Mouse (Mus musculus): ENCODE measurements at regions not wholly inside any gene's neighbourhood (a gene's known extent, or its start where the extent isn't known, plus 50 kb on each side); places are given as distances from the start of the nearest gene placed in this dataset.

DNA sequence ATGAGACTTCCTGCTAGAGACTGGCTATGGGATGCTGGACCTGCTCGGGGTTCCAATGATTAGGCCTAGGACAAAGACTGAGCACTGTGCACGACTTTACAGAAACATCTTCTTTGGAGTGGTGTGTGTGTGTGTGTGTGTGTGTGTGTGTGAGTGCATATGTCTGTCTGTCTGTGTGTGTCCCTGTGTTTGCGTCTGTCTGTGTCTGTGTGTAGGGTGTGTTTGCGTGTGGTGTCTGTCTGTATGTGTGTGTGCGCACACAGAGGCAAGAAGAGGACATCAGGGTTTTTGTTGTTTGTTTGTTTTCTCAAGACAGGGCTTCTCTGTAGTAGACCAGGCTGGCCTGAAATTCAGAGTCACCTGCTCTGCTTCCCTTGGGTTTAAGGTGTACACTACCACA lies 51.9 kb upstream of the Slco4a1 start:
- DNase-seq (ENCODE audit: low spot score) = no peak

GRCm38 (mm10) chr2:180403621-180404020 lies 52.4 kb upstream of the Slco4a1 start:
- no peak for DNase-seq (ENCODE audit: low spot score)

GRCm38 (mm10) chr2:180402851-180403459 lies 53.1 kb upstream of the Slco4a1 start:
- DNase-seq (ENCODE audit: low spot score) = no peak

DNA sequence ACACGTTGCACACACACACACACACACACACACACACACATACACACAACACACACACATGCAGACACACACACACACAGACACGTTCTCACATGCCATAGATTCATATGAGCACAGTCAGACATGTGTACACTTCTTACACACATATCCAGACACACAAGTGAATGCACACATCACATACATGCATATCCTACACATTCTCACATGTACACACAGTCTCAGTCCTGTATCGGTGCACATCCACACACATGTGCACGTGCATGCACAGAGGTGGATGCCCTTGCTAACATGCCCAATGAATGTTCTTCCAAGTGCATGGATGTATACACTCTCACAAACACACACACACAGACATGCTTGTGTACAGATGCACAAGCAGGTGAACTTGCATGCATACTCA lies 53.6 kb upstream of the Slco4a1 start:
- no peak for DNase-seq (ENCODE audit: low spot score)

DNA sequence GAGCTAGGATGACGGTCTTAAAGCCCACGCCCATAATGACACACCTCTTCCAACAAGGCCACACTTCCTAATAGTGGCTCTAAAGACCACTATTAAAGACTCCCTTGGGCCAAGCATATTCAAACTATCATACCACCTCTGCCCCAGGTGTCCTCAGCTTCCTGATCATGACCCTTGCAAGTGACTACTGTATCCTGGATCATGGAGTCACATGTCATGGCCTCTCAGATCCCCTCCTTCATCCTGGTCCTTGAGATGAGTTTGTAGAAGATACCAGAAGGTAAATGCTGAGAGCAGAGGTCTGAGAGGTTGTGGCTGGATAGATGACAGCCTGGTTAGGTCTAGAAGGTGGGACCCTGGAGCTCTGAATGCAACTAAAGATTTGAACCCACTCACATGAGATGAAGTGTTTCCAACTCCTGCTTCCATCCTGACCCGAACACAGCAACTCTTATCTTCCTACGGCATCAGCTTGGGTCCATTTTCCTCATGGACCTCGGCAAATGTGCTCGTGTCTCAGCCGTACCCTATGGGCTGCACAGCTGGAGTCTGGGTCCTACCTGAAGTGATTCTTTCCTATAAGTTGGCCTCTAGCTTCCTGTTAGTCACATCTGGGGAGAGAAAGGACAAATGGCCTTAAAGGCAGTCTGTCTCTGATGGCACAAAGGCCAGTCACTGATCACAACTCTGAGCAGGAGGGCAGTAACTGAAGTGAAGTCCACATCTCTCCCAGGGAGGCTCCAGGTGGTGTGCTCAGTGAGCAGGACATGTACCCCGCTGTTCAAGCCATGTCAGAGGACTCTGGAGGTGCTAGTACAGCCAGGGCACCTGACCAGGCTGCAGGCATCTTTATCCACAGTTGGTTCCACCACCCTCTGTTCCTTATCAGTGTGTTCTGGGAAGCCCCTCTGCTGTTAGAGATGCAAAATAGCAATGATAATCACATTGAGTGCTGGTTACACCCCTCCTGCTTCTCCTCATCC lies 54.3 kb upstream of the Slco4a1 start:
- no peak for DNase-seq (ENCODE audit: low spot score)

DNA sequence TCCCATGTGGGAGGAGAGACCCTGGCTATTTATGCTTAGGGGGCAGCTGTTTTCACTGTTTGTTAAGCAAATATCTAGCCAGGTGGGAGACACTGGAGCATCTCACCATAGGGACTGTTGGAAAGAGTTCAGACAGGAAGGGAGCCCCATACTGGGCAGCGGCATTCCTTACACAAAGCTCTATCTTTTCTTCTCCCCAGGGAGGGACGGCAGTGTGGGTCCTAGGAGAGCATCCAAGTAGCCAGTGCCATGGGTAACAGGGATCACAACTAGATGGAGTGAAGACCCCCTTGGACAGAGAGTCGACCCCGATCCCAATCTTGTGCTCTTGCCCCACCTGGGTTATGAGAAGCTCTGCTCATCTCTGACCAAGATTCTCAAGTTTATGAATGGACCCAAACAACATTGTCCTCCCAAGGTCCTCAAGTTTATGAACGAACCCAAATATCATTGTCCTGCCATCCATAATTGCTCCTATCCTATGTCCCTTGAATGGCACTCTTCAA lies 55.5 kb upstream of the Slco4a1 start:
- no peak for DNase-seq (ENCODE audit: low spot score)

DNA sequence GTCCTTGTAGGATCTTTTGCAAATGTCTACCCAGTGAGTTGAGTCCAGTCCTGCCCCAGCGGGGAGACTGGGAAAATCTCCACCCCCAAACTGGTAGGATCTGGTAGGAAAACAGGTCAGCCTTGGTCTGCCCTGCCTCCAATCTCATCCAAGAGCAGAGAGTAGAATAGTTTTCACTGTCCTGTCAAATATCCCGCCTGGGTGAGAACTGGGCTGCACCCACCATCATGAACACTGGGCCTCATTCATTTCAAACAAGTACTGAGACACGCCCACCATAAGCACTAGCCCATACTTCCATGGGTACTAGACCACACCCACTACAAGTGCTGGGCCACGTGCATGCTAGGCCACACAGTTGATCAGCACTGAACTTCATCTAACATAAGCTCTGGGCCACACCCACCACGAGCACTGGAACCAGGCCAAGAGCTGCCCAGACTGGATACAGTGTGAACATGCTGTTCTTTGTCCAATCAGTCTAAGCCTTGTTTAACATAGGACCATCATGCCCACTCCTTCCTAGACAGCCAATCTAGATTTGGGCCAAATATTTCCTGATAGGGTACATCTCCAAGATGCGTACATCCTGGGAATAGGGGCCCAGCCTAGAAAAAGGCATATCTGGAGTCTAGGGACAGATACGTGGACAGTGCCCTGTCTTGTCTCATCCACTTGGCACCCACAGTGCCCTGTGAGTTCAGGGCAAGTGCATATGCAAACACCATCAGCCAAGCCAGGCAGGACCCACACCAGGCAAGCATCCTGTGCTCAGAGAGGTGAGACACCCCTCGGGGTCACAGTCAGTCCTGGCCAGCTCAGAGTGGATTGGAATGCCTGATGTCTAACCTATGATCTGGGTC lies 56.2 kb upstream of the Slco4a1 start:
- DNase-seq (ENCODE audit: low spot score) = no peak

GRCm38 (mm10) chr2:180398851-180399447 lies 57.1 kb upstream of the Slco4a1 start:
- DNase-seq (ENCODE audit: low spot score) = no peak

GRCm38 (mm10) chr2:180398481-180398754 lies 57.6 kb upstream of the Slco4a1 start:
- DNase-seq (ENCODE audit: low spot score) = no peak

DNA sequence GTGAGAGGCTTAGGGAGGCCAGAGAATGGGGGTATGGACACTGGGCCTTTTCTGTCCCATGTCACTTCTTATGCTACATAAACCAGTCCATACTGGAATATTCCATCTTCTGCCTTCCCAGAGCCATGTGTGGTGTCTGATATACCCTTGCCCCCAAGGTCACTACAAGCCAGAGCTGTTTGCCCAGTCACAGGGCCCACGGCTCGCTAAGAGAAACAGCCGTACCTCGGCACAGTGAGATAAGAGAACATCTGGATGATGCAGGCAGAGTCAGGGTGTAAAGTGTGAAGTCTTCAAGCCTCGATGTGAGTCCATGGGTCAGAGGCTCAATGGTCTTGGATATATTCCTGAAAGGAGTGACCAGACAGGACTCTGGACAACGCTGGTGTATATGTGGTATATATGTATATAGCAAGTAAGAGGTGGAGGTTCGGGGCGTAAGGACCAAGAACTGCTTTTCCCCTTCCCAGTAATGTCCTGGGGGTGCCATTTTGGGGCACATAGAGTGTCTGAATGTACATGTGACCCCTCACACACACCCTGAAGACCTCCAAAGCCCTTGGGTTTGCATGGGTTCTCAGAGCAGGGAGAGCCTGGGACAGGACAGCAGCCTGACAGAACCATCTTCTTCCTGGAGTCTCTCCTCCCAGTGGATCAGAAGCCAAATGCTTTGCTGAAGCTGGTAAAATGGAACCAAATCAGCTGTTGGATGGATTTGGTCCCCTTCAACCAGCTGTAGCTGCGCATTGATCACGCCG lies 58.1 kb upstream of the Slco4a1 start:
- DNase-seq (ENCODE audit: low spot score) = no peak

DNA sequence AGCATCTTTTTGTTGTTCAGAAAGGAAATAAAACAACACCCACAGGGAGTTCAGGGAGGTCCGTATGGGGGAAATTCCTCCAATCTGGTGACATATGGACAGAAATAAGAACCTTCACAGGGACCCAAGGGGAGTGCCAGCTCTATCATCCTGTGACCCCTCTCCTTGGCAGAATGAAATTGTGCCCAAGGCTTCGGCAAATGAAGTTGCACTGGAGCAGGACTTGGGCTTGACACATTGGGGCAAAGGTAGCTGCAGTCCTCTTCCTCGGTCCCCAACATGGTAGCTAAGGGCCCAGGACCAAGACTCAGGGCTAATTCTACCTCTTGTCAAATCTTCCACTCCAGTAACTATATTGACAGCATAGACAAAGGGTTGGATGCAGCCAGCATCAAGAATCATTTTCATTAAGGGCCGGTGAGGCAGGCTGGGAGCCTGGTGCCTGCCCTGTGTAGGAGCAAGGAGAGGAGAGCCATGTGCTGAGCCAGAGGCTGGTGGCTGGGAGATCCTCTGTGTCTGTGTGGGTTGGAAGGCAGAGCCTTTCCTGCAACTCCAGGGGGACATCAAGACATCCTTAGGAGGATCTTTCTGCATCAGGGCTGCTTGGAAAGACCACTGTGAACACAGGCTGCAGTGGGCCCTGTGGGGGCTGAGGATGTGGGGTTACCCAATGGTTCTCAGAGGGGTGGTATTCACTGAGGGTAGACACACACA lies 59.2 kb upstream of the Slco4a1 start:
- no peak for DNase-seq (ENCODE audit: low spot score)

DNA sequence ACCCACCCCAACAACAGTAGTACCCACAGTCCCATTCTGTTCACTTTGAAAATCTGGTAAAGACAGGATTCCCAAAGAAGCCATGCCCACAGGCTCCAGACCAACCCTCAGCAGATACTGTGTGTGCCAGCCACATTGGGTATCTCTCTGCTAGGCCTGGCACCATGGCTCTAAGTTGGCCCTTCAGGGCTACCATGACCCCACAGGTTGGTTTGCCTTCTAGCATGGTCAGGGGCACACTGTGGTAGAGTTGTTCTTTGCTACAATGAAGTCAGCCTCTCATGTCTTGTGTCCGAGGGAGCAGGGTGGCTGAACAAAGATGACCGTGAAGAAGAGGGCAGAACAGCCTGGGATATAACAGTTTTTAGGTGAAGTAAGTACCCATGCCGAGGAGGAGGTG lies 59.8 kb upstream of the Slco4a1 start:
- no peak for DNase-seq (ENCODE audit: low spot score)

DNA sequence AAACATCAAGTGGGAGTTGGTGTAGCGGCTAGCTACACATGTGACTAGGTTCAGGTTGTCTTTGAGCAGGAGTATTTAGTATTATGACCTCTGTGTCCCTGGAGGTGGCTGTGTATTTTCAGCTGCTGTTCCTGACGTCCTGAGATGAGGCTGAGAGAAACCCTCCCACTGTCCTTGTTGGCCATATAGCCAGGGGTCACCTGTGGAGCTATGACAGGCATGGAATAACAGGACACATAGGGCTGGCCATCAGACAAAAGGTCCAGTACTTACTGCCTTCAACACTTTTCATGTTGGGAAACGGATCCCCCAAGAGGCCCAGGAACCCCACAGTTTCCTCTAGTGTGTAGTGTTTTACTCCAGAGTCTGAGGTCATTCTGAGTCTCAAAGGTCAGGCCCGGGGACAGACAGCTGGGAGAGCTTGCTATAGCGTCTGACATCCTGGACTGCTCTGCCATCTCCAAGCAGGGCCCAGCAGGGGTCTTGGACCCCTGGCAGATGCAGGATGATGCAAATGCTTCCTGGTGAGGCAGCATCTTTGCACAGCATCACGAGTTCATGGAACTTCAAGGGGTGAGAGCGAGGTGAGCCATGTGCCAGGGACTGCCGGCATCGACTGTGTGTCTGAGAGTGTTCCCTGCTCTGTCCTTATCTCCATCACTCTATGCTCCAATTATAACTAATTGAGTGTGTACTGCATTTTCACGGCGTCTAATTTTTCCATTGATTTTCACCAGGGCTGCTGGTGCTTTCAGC lies 60.6 kb upstream of the Slco4a1 start:
- DNase-seq (ENCODE audit: low spot score) = no peak

DNA sequence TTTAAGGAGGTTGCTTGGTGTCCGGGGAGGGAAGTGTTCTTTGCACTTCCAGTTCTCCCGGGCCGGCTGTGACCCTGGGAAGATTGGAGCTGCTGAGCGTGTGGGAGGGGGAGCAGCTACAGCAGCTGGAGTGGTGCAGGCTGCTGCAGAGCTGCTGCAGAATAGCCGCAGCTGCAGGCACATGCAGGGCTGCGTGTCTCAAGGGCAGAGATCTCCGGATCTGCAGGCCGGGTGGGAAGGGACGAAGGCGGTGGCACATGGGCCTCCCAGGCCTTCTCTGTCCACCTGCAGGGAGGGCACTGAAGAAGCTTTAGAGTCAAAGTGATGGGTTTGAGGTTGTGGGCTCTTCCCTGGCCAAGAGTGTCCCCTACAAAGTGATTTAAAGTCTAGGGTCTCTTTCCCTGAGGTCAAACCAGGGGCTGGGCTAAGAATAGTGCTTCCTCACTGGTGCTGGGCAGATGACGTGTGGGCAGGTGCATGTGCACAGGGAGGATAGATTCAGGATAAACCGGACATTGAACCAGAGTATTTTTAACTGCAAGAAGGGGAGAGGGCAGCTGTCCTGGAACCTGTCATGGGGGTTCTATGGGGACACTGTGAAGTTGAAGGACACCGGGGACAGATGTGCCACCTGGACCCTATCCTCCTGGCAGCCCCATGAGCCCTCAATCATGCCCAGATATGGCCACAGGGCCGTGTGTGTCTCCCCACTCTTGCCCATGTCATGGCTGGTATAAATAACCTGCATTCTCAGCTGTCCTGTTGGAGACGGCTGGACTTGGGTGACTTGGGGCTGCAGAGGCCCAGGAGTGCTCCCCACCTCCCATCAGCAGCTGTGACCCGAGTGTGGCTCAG lies 58.6 kb upstream of the Gata5 start:
- DNase-seq (ENCODE audit: low spot score) = no peak

GRCm38 (mm10) chr2:180392298-180392697 lies 57.8 kb upstream of the Gata5 start:
- no peak for DNase-seq (ENCODE audit: low spot score)

- DNase-seq (ENCODE audit: low spot score) = no peak
Observed at GRCm38 (mm10) chr2:180391349-180391748, 56.9 kb upstream of the Gata5 start.

DNA sequence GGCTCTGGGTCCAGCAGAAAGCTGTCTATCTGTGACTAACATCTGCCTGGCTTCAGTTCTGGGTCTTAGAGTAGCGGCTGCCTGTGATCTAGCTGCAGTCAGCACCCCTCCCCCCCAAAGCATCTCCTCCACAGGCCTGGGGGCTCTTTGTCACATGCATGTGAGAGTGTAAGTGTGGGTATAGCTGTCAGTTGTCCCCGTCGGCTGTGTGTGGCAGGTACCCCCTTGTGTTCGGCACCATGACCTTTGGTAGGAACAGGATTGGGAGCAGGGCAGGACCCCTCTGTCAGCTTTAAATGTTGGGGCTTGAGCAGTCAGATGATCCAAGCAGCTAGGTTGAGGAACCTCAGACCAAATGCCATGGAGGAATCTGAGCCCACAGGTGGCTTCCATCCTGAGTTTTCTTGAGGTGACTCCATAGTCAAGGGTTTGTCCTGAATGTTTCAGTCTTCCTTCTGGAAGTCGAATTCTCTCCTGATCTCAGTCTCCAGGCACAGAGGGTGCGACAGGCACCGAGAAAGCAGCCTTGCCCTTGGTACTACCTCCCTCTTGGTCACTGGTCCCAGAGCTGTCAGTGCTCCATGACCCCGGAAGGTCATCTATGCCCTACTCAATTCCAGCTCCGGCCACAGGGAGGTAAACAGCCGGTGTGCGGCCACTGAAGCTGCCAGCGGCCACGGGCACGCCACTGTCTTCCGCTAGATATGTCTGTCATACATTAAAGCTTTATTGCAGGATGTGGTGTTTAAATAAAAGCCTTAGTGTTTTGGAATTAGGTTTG lies 55.9 kb upstream of the Gata5 start:
- DNase-seq (ENCODE audit: low spot score) = no peak

DNA sequence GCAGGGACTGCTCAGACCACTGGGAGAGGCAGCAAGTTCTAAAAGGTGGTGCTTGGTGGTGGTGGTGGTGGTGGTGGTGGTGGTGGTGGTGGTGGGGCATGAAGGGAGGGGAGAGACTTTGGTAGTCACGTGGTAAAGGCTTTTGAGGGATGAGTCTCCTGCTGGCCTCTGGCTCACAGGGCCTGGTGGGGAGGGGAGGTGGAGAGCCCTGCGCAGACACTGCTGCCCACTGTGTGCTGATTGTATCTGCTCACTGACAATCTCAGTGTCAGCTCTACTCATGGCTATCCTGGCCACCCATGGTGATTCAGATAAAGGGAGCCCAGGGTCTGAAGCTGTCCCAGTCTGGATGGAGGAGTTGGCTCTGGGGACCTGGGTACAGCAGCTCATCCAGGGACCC lies 55.0 kb upstream of the Gata5 start:
- DNase-seq (ENCODE audit: low spot score) = no peak
